Mouse (Mus musculus) olfactory bulb, adult 2 months (tissue): ENCODE measurements around the gene Cep135.

Source experiments
- CTCF ChIP-seq: fragments of 200-500 bp; IDR thresholded peaks from 2 replicates; pipeline ENCODE4 v1.5.1; 2012; ENCODE audit warnings: low read depth, mild to moderate bottlenecking, low read length, moderate library complexity; ENCODE audit not compliant: insufficient read depth
- POLR2A ChIP-seq: fragments of 200-500 bp; IDR thresholded peaks from 2 replicates; pipeline ENCODE4 v1.6.1; 2012; ENCODE audit warnings: mild to moderate bottlenecking, low read depth, low read length, moderate library complexity; ENCODE audit not compliant: insufficient read depth

DNA sequence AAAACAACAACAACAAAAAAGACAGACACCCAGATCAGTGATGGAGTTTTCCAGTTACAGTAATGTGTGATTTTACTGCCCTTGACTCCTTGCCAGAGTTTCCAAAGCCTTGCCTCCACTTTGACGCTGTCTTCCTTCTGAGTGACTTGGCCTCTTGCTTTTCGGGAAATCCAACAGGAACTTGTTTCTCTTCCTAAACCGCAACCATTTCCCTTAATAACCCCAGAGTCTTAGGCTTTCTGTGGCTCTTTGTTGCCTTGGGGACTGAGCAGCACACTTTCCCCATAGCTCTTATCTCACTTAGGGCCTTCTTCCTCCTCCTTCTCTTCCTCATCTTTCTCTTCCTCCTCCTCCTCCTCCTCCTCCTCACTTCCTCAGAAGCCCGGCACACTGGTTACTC lies 86.9 kb downstream of the Cep135 start:
- TF ChIP-seq CTCF = no peak
- no peak for TF ChIP-seq POLR2A
